Mouse (Mus musculus): Measurements from ENCODE around the gene Hmgn2. TPM values are rescaled to one million over a fixed set of nuclear protein-coding genes. Genes with fewer than 3 reads are reported as not detected.
"Not testable (repeated sequence)": the region's sequence is repeated elsewhere in the genome, so short reads cannot be mapped to it uniquely, and the experiment has no call there.

Gene Hmgn2
- polyA plus RNA-seq, 1 experiment from 2014 or later: 3,245 TPM

DNA sequence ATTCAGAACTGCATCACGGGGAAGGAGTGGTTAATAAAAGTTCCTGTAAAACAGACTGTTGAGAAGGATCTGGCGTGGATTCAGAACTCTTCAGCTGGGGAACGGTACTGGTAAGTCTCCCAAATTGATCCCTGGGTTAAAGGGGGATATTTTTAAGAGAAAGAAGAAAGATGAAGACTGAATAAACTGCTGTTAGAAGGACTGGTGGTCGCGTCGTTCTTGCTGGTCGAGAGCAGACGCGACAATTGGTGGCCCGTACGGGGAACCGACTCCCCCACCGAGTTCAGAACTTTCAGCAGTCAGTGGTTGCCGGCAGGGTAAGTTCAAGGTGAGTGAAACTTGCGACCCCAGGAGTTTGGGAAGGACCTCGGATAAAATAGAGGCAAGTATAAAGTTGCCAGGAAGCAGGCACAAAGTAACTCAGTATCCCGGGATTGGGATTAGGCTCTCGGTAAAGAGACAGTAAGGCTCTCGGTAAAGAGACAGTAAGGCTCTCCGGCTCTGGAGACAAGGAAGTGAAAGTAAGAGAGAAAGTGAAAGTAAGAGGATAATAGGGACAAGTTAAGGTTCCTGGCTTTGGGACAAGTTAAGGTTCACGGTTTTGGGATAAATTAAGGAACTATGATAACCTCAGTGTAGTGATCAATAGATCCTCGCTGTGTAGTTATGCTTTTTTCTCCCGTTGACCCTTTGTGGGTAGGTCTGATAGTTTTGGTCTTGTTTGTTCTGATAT is 50.2 kb downstream of the Hmgn2 start:
- not testable (repeated sequence) for H3K9me3 ChIP-seq (ENCODE audit: control insufficient read depth, low read length); ATAC-seq (ENCODE audit: low FRiP score, low TSS enrichment); H3K27ac ChIP-seq (ENCODE audit: low read depth, low read length); H3K9ac ChIP-seq (ENCODE audit: low read depth, low read length); H3K27me3 ChIP-seq (ENCODE audit: control insufficient read depth, insufficient read depth, low read length); H3K4me1 ChIP-seq (ENCODE audit: control insufficient read depth, insufficient read depth, low read length); H3K4me2 ChIP-seq (replicated peaks; ENCODE audit: low read depth, low read length); H3K36me3 ChIP-seq (ENCODE audit: control insufficient read depth, insufficient read depth, low read length); H3K4me3 ChIP-seq (ENCODE audit: low read length)
- WGBS: 84% methylated on average over 16 of the region's 23 CpGs

Other genes starting within 250 kb of the Hmgn2 start
- gene Arid1a, start 211.9 kb downstream of the Hmgn2 start, polyA plus RNA-seq (2014; fragmentation: Nextera tagmentation; extraction: Ambion mirVana): 40.5 and 51.7 TPM in 2 replicates
- gene Rps6ka1, start 80.9 kb downstream of the Hmgn2 start, polyA plus RNA-seq (2014; fragmentation: Nextera tagmentation; extraction: Ambion mirVana): 29.6 and 49.8 TPM in 2 replicates
- 42.2 and 42.9 TPM in 2 replicates for gene Dhdds, start 32.3 kb upstream of the Hmgn2 start, polyA plus RNA-seq (2014; fragmentation: Nextera tagmentation; extraction: Ambion mirVana)
- gene Lin28a, start 50.2 kb upstream of the Hmgn2 start, polyA plus RNA-seq (2014; fragmentation: Nextera tagmentation; extraction: Ambion mirVana): not detected in 2 replicates
- not detected in 2 replicates for gene Zfp683, start 85.2 kb upstream of the Hmgn2 start, polyA plus RNA-seq (2014; fragmentation: Nextera tagmentation; extraction: Ambion mirVana)
- gene Crybg2, start 92.2 kb upstream of the Hmgn2 start, polyA plus RNA-seq (2014; fragmentation: Nextera tagmentation; extraction: Ambion mirVana): 4.5 and 6.0 TPM in 2 replicates
- gene Cd52, start 126.4 kb upstream of the Hmgn2 start, polyA plus RNA-seq (2014; fragmentation: Nextera tagmentation; extraction: Ambion mirVana): 8.9 and 12.1 TPM in 2 replicates
- gene Ubxn11, start 133.9 kb upstream of the Hmgn2 start, polyA plus RNA-seq (2014; fragmentation: Nextera tagmentation; extraction: Ambion mirVana): 9.3 and 12.4 TPM in 2 replicates
- 424 TPM in 2 replicates for gene Sh3bgrl3, start 160.1 kb upstream of the Hmgn2 start, polyA plus RNA-seq (2014; fragmentation: Nextera tagmentation; extraction: Ambion mirVana)
- 98.0 and 123 TPM in 2 replicates for gene Cep85, start 218.5 kb upstream of the Hmgn2 start, polyA plus RNA-seq (2014; fragmentation: Nextera tagmentation; extraction: Ambion mirVana)
- gene Gm7534, start 234.4 kb upstream of the Hmgn2 start, polyA plus RNA-seq (2014; fragmentation: Nextera tagmentation; extraction: Ambion mirVana): 0.34 and 0.50 TPM in 2 replicates

All from kidney, embryonic 14.5 days (tissue).